Mouse (Mus musculus) kidney, adult 18-20 months (tissue): ENCODE data around the gene Ids.
"Not testable (repeated sequence)": the region's sequence is repeated elsewhere in the genome, so short reads cannot be mapped to it uniquely, and the experiment has no call there.

ENCODE experiments used
- DNase-seq: peaks from one replicate; pipeline ENCODE4 v3.0.0; 2021

The Ids gene

GRCm38 (mm10) chrX:70364661-70365613 is at the start of gene Ids:
Gene Ids, minus strand, starts transcription at chrX:70365084.
- peak; percentile 86 for DNase-seq

- DNase-seq = not testable (repeated sequence)
Measured at GRCm38 (mm10) chrX:70392636-70393035, 27.8 kb upstream of the Ids start.

- no peak for DNase-seq
Measured at GRCm38 (mm10) chrX:70385962-70386351, 21.1 kb upstream of the Ids start.

- peak; percentile 84 for DNase-seq
Measured at GRCm38 (mm10) chrX:70385276-70385961, 20.5 kb upstream of the Ids start, which contains the start of gene 1110012L19Rik. Gene 1110012L19Rik, plus strand, starts transcription at chrX:70385877.

GRCm38 (mm10) chrX:70384917-70385275 is 20.0 kb upstream of the Ids start:
- DNase-seq = no peak

GRCm38 (mm10) chrX:70374469-70375110 is 9.7 kb upstream of the Ids start:
- peak; percentile 8 for DNase-seq

GRCm38 (mm10) chrX:70369758-70370157 is 4.9 kb upstream of the Ids start:
- DNase-seq = not testable (repeated sequence)

GRCm38 (mm10) chrX:70364202-70364601 is 682 bp downstream of the Ids start:
- no peak for DNase-seq

GRCm38 (mm10) chrX:70363446-70363845 is 1.4 kb downstream of the Ids start:
- no peak for DNase-seq

- no peak for DNase-seq
Measured at GRCm38 (mm10) chrX:70362985-70363384, 1.9 kb downstream of the Ids start.

- peak; percentile 39 for DNase-seq
Measured at GRCm38 (mm10) chrX:70330202-70330843, 34.6 kb downstream of the Ids start.

- no peak for DNase-seq
Measured at GRCm38 (mm10) chrX:70328530-70329143, 36.2 kb downstream of the Ids start.

- no peak for DNase-seq
Measured at GRCm38 (mm10) chrX:70327656-70328055, 37.2 kb downstream of the Ids start.

GRCm38 (mm10) chrX:70319254-70319653 is 45.6 kb downstream of the Ids start:
- no peak for DNase-seq

GRCm38 (mm10) chrX:70314949-70315641 is 49.8 kb downstream of the Ids start:
- no peak for DNase-seq
